Mouse (Mus musculus) lung, postnatal 14 days (tissue): ENCODE measurements at regions not wholly inside any gene's neighbourhood (a gene's known extent, or its start where the extent isn't known, plus 50 kb on each side); places are given as distances from the start of the nearest gene placed in this dataset.

Source experiments
- DNase-seq: peaks from one replicate; pipeline ENCODE4 v3.0.0; 2021

- no peak for DNase-seq
These were observed 355.3 kb upstream of the Tbx3 start for GRCm38 (mm10) chr5:119315149-119315548.

GRCm38 (mm10) chr5:119317617-119318016 is 352.9 kb upstream of the Tbx3 start:
- no peak for DNase-seq

- DNase-seq = peak; percentile 45
These were observed 348.9 kb upstream of the Tbx3 start for GRCm38 (mm10) chr5:119321368-119322144.

GRCm38 (mm10) chr5:119322411-119322810 is 348.1 kb upstream of the Tbx3 start:
- DNase-seq = no peak

- peak; percentile 60 for DNase-seq
These were observed 344.7 kb upstream of the Tbx3 start for GRCm38 (mm10) chr5:119325681-119326255.

GRCm38 (mm10) chr5:119326895-119327294 is 343.6 kb upstream of the Tbx3 start:
- DNase-seq = no peak

- DNase-seq = no peak
These were observed 341.5 kb upstream of the Tbx3 start for GRCm38 (mm10) chr5:119328971-119329370.

- no peak for DNase-seq
These were observed 341.1 kb upstream of the Tbx3 start for GRCm38 (mm10) chr5:119329371-119329770.

- no peak for DNase-seq
These were observed 340.6 kb upstream of the Tbx3 start for GRCm38 (mm10) chr5:119329860-119330259.

GRCm38 (mm10) chr5:119331461-119331860 is 339.0 kb upstream of the Tbx3 start:
- no peak for DNase-seq

- DNase-seq = no peak
These were observed 337.8 kb upstream of the Tbx3 start for GRCm38 (mm10) chr5:119332621-119333020.

- no peak for DNase-seq
These were observed 335.3 kb upstream of the Tbx3 start for GRCm38 (mm10) chr5:119335211-119335610.

GRCm38 (mm10) chr5:119335979-119336378 is 334.5 kb upstream of the Tbx3 start:
- no peak for DNase-seq

GRCm38 (mm10) chr5:119337739-119338138 is 332.7 kb upstream of the Tbx3 start:
- DNase-seq = no peak

GRCm38 (mm10) chr5:119338711-119339110 is 331.8 kb upstream of the Tbx3 start:
- DNase-seq = no peak

GRCm38 (mm10) chr5:119348303-119348702 is 322.2 kb upstream of the Tbx3 start:
- no peak for DNase-seq

- no peak for DNase-seq
These were observed 321.1 kb upstream of the Tbx3 start for GRCm38 (mm10) chr5:119349395-119349794.

GRCm38 (mm10) chr5:119350325-119350915 is 320.0 kb upstream of the Tbx3 start:
- no peak for DNase-seq

- no peak for DNase-seq
These were observed 315.0 kb upstream of the Tbx3 start for GRCm38 (mm10) chr5:119355471-119355870.

- DNase-seq = no peak
These were observed 314.4 kb upstream of the Tbx3 start for GRCm38 (mm10) chr5:119356051-119356450.

GRCm38 (mm10) chr5:119359709-119360108 is 310.8 kb upstream of the Tbx3 start:
- DNase-seq = no peak

- no peak for DNase-seq
These were observed 310.1 kb upstream of the Tbx3 start for GRCm38 (mm10) chr5:119360351-119360750.

GRCm38 (mm10) chr5:119361406-119362044 is 308.9 kb upstream of the Tbx3 start:
- no peak for DNase-seq

- no peak for DNase-seq
These were observed 308.0 kb upstream of the Tbx3 start for GRCm38 (mm10) chr5:119362452-119362851.
